Mouse (Mus musculus): ENCODE data around the gene Fam76a. TPM values are rescaled to one million over a fixed set of nuclear protein-coding genes. Genes with fewer than 3 reads are reported as not detected.
A peak's percentile ranks its signal among the peaks of the same experiment; 100 is the strongest.

Gene Fam76a
- polyA plus RNA-seq (2012; rRNA removed), result 3.4 and 10.7 TPM in 2 replicates

DNA sequence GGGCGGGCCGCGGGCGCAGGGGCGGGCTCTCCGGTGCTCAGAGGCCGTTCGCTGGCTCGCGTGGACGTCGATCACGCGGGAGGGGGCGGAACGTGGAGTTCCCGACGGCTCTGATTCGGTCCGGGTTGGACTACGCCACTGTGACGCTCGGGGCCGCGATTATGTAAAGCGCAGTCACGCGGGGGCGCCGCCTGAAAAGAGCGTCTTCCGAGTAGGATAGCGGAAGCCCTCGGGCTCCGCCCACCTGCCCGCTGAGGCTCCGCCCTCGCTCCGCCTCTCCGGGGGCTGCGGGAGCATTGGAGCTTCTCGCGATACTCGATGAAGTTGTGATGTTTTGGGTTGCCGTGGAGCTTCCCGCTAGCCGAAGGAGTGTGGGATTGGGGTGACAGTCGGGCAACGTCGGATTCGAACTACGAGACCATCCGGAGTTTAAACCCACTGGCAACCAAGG lies at the start of gene Fam76a:
Gene Fam76a, minus strand, starts transcription at position 1 of the 451 bp plus-strand sequence.
- H3K27me3 ChIP-seq (ENCODE audit: control insufficient read depth, insufficient read depth, low read length), result no peaks in the 10 kb centered on the region
- peaks cover 2% of the 10 kb centered on the region; the same call in 1 of the 2 replicates for H3K4me1 ChIP-seq (ENCODE audit: control insufficient read depth, insufficient read depth, insufficient read length, low read length)
- WGBS, result under 1% methylated on average over 51 of the region's 53 CpGs
- H3K4me3 ChIP-seq (ENCODE audit: low read depth, low read length), result peak within 1 kb of the TSS; percentile 93
- TF ChIP-seq POLR2A (IDR thresholded peaks at IDR 0.05; ENCODE audit: low read depth, low read length) (peak; percentile 68), CTCF (IDR thresholded peaks at IDR 0.05; ENCODE audit: extremely low read depth, insufficient read length, insufficient replicate concordance, low read depth, low read length) (no peak)
- H3K27ac ChIP-seq (ENCODE audit: insufficient read depth, low read depth, low read length), result peak within 1 kb of the TSS; percentile 96
- H3K36me3 ChIP-seq (ENCODE audit: control insufficient read depth, insufficient read depth, low read length), result peaks cover 1% of the 10 kb centered on the region; the same call in 1 of the 2 replicates

DNA sequence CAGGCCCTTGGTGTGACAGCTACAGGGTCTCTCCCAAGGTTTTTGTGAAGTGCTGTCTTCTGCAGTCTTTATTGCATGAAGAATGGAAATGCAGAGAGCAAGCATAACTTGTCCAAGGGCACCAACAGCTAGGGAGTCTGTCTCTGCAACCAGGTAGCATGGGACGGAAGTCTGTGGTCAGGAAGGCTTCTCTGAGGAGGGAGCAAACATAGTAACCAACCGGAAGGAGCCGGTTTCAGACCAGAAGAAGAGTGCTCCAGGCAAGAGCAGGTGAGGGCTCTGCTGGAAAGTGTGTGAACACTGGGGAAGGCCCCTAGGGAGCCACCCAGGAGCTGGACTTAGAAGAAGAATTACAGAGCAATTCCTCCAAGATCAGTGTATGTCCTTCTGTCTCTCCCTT lies 49.7 kb upstream of the Fam76a start:
- Histone ChIP-seq H3K36me3 (ENCODE audit: control insufficient read depth, insufficient read depth, low read length) (no peaks in the 10 kb centered on the region), H3K27me3 (ENCODE audit: control insufficient read depth, insufficient read depth, low read length) (no peaks in the 10 kb centered on the region; the same call in 1 of the 2 replicates), H3K4me1 (ENCODE audit: control insufficient read depth, insufficient read depth, insufficient read length, low read length) (peaks cover 22% of the 10 kb centered on the region), H3K27ac (ENCODE audit: insufficient read depth, low read depth, low read length) (peak overlapping the region; percentile 60; the same call in 1 of the 2 replicates), H3K4me3 (ENCODE audit: low read depth, low read length) (no peak overlapping the region)
- no peak for TF ChIP-seq CTCF (IDR thresholded peaks at IDR 0.05; ENCODE audit: extremely low read depth, insufficient read length, insufficient replicate concordance, low read depth, low read length)
- no peak for TF ChIP-seq POLR2A (IDR thresholded peaks at IDR 0.05; ENCODE audit: low read depth, low read length)
- WGBS, result 85% methylated on average over 3 of the region's 3 CpGs

DNA sequence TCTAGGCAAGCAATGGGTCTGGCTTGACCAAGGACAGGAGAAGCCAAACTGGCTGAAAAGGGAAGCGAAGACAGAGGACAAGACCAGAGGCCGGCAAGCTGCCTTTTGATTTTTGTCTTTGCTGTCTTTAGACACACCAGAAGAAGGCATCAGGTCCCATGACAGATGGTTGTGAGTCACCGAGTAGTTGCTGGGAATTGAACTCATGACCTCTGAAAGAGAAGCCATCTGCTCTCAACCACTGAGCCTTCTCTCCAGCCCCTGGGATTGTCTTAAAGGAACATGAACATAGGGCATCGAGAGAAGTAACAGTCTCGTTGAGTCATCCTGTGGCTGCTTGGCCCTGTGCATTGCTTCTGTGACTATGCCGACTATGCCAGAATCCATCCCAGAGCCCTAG lies 49.2 kb upstream of the Fam76a start:
- no peaks in the 10 kb centered on the region for H3K36me3 ChIP-seq (ENCODE audit: control insufficient read depth, insufficient read depth, low read length)
- TF ChIP-seq CTCF (IDR thresholded peaks at IDR 0.05; ENCODE audit: extremely low read depth, insufficient read length, insufficient replicate concordance, low read depth, low read length) (no peak), POLR2A (IDR thresholded peaks at IDR 0.05; ENCODE audit: low read depth, low read length) (no peak)
- H3K27ac ChIP-seq (ENCODE audit: insufficient read depth, low read depth, low read length), result peak overlapping the region; percentile 40; the same call in 1 of the 2 replicates
- no peaks in the 10 kb centered on the region; the same call in 1 of the 2 replicates for H3K27me3 ChIP-seq (ENCODE audit: control insufficient read depth, insufficient read depth, low read length)
- no peak overlapping the region for H3K4me3 ChIP-seq (ENCODE audit: low read depth, low read length)
- peaks cover 17% of the 10 kb centered on the region for H3K4me1 ChIP-seq (ENCODE audit: control insufficient read depth, insufficient read depth, insufficient read length, low read length)
- WGBS, result 78% methylated on average over 6 of the region's 6 CpGs

DNA sequence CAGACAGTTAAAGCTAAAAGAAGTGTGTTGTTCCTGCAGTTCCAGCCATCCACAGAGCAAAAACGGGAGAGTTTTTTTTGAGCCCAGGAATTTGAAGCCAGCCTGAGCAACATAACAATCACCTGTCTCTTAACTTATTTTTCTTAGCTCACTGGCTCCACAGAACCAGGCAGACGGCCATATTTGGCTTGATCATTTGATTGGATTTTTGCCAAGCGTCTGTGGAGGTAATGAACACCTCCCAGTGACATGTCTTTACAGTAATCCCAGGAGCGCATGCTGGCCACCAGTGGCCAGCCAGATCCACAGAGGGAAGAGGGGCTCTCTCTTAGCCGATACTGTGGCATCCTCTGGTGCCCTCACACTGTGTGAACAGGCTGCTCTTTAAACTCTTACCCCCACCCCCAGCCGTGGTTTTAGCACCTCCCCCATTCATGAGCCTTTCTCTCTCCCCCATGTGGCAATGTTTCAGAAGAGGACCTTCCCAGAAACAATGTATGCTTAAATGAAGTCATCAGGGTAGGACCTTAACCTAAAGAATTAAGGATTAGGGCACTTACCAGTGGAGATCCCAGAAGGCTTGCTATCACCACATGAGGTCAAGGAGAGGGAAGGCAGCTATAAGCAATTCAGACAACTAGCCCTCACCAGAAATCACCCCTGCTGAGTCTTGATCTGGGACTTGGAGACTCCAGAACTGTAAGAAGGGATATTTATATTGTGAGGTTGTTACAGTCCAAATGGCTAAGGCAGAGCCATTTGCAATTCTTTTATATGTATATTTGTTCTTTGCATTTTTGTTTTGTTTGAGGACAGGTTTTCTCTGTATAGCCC lies 46.0 kb upstream of the Fam76a start:
- TF ChIP-seq CTCF (IDR thresholded peaks at IDR 0.05; ENCODE audit: extremely low read depth, insufficient read length, insufficient replicate concordance, low read depth, low read length) (no peak), POLR2A (IDR thresholded peaks at IDR 0.05; ENCODE audit: low read depth, low read length) (no peak)
- Histone ChIP-seq H3K36me3 (ENCODE audit: control insufficient read depth, insufficient read depth, low read length) (no peaks in the 10 kb centered on the region), H3K27ac (ENCODE audit: insufficient read depth, low read depth, low read length) (no peak overlapping the region)

DNA sequence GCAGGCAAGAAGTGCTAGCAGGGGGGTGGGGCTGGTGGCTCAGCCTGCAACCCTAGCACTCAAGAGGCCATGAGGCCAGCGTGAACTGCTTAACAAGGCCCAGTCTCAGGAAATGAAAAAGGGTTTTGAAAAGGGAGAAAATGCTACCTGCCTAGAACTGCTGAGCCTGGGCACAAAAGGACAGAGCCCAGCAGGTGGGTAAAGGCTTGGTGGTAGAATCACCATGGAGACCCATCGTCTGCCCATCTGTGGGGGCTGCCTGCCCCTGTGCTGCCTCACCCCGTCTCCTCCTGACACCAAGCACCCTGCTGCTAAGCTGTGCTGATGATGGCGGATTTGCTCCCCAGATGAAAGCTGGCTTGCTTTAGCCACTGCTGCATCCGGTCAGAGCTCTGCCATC lies 42.1 kb upstream of the Fam76a start:
- 87% methylated on average over 5 of the region's 5 CpGs for WGBS
- no peaks in the 10 kb centered on the region for H3K36me3 ChIP-seq (ENCODE audit: control insufficient read depth, insufficient read depth, low read length)
- no peak overlapping the region for H3K27ac ChIP-seq (ENCODE audit: insufficient read depth, low read depth, low read length)
- TF ChIP-seq POLR2A (IDR thresholded peaks at IDR 0.05; ENCODE audit: low read depth, low read length) (no peak), CTCF (IDR thresholded peaks at IDR 0.05; ENCODE audit: extremely low read depth, insufficient read length, insufficient replicate concordance, low read depth, low read length) (no peak)
- H3K27me3 ChIP-seq (ENCODE audit: control insufficient read depth, insufficient read depth, low read length), result no peaks in the 10 kb centered on the region
- peaks cover 13% of the 10 kb centered on the region for H3K4me1 ChIP-seq (ENCODE audit: control insufficient read depth, insufficient read depth, insufficient read length, low read length)
- H3K4me3 ChIP-seq (ENCODE audit: low read depth, low read length), result no peak overlapping the region

More for the DNA sequence above, 46.0 kb upstream of the Fam76a start:
- 39% methylated on average over 6 of the region's 6 CpGs for WGBS
- H3K27me3 ChIP-seq (ENCODE audit: control insufficient read depth, insufficient read depth, low read length), result no peaks in the 10 kb centered on the region
- no peak overlapping the region for H3K4me3 ChIP-seq (ENCODE audit: low read depth, low read length)
- H3K4me1 ChIP-seq (ENCODE audit: control insufficient read depth, insufficient read depth, insufficient read length, low read length), result peaks cover 4% of the 10 kb centered on the region; the same call in 1 of the 2 replicates

DNA sequence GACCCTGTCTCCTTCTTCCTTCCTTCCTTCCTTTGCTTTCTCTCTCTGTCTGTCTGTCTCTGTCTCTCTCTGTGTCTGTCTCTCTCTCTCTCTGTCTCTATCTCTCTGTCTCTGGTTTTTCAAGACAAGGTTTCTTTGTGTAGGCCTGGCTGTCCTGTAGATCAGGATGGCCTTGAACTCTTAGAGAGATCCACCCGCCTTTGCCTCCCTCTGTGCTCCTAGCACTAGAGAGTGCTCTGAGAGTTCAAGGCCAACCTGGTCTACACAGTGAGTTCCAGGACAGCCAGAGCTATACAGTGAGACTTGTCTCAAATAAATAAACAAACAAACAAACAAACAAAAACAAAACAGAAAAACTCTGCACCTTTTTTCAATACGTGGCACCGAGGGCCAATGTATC lies 41.7 kb upstream of the Fam76a start:
- 88% methylated on average over 3 of the region's 3 CpGs for WGBS

DNA sequence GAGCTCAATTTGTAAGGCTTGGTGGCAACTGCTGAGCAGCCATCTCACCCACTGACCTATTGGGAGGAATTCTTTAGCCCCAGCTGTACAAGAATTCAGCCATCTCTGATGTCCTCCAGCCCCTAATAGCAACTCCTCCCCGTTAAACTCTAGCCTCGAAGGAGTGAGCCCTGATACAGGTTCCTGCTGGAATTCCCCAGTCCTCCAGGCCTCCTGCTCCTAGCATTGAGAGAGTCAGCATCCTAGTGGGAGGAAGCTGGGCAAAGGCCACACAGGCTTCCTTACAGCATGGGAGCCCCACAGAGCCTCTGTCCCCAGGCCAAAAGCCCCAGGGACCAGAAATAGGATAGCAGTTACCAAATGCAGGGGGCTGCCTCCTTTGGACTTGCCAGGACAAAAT lies 41.1 kb upstream of the Fam76a start:
- no peak overlapping the region for H3K27ac ChIP-seq (ENCODE audit: insufficient read depth, low read depth, low read length)
- H3K27me3 ChIP-seq (ENCODE audit: control insufficient read depth, insufficient read depth, low read length), result no peaks in the 10 kb centered on the region
- WGBS, result 31% methylated on average over 2 of the region's 2 CpGs
- no peaks in the 10 kb centered on the region for H3K36me3 ChIP-seq (ENCODE audit: control insufficient read depth, insufficient read depth, low read length)
- H3K4me1 ChIP-seq (ENCODE audit: control insufficient read depth, insufficient read depth, insufficient read length, low read length), result peaks cover 13% of the 10 kb centered on the region
- H3K4me3 ChIP-seq (ENCODE audit: low read depth, low read length), result no peak overlapping the region
- no peak for TF ChIP-seq CTCF (IDR thresholded peaks at IDR 0.05; ENCODE audit: extremely low read depth, insufficient read length, insufficient replicate concordance, low read depth, low read length)
- no peak for TF ChIP-seq POLR2A (IDR thresholded peaks at IDR 0.05; ENCODE audit: low read depth, low read length)

More for the DNA sequence above, 41.7 kb upstream of the Fam76a start:
- Histone ChIP-seq H3K27me3 (ENCODE audit: control insufficient read depth, insufficient read depth, low read length) (no peaks in the 10 kb centered on the region), H3K36me3 (ENCODE audit: control insufficient read depth, insufficient read depth, low read length) (no peaks in the 10 kb centered on the region), H3K27ac (ENCODE audit: insufficient read depth, low read depth, low read length) (no peak overlapping the region), H3K4me1 (ENCODE audit: control insufficient read depth, insufficient read depth, insufficient read length, low read length) (peaks cover 13% of the 10 kb centered on the region), H3K4me3 (ENCODE audit: low read depth, low read length) (no peak overlapping the region)
- TF ChIP-seq CTCF (IDR thresholded peaks at IDR 0.05; ENCODE audit: extremely low read depth, insufficient read length, insufficient replicate concordance, low read depth, low read length) (no peak), POLR2A (IDR thresholded peaks at IDR 0.05; ENCODE audit: low read depth, low read length) (no peak)
